Mouse (Mus musculus): ENCODE measurements around the gene Neurl1a.

Neurl1a gene

DNA sequence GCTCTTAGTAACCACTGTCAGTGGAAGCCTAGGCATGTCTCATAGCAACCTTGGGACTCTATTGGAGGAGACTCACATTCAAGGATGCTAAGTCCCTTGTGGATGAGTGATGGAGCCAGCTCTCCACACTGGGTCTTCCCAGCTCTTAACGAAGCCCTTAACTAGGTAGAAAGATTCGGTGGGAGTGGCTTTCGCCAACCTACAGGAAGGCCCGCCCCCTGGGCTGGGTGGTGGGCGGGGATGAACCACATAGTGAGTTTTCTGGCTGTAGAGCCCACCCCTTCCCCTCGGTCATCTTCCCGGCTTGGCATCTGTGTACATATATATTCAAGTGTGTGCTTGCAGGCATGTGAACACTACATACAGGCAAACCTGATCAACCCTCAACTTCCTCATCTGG is 62.3 kb downstream of the Neurl1a start:
- no peak for DNase-seq (ENCODE audit: low read depth in 1 of 2, low spot score in 2 of 2)

DNA sequence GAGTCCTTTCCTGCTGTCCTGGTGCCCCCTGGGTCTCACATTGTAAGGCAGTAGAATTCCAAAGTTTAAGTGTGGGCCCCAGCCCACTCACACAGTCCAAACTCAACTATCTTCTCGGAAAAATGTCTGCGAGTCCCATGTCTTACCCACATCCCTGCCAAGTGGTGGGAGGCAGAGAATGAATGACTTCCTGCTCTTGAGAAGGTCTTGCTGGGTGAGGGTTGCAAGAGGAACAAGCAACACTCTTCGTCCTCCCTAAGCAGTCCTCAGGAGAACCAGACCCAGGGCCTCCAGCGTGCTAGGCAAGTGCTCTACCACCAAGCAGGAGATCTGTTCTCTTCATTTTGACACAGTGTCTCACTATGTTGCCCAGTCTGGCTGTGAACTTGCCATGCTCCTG is 63.6 kb downstream of the Neurl1a start:
- DNase-seq (ENCODE audit: low read depth in 1 of 2, low spot score in 2 of 2) = no peak

DNA sequence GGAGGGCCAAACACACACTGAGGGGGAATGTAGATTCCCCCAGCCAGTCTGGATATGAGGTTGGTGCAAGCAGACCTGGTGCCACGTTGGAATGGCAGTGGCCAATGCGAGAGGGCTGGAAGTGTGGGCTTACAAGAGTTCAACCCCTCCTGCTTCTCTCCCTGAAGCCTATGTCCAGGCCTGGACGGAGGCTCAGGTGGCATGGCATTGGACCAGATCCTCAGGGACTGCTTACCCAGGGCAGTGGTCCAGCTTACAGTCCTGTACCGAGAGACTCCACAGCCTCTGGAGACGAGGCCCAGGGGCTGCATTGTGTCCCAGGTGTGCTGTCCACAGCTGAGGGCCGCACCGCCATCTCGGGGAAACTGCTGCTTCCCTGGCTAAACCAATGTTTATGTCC is 66.9 kb downstream of the Neurl1a start:
- DNase-seq (ENCODE audit: low read depth in 1 of 2, low spot score in 2 of 2) = no peak

DNA sequence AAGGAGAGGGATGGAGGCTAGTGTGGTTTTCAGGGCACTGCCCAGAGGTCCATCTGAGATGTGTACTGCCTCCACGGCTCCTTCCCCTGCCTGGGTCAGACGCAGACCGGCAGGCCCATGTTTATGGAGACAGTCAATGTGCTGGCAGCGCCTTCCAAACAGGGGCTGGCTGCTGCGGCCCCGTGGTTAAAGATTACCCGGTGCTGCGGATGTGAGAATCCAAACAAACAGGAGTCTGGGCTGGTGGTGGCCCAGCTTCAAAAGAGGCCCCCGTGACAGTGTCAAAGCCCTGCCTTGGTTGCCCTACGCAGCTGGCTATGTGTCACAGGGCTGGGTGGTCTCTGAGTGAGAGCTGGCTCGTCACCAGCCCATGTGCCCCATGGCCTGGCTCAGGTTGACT is 69.2 kb downstream of the Neurl1a start:
- DNase-seq (ENCODE audit: low read depth in 1 of 2, low spot score in 2 of 2) = no peak

DNA sequence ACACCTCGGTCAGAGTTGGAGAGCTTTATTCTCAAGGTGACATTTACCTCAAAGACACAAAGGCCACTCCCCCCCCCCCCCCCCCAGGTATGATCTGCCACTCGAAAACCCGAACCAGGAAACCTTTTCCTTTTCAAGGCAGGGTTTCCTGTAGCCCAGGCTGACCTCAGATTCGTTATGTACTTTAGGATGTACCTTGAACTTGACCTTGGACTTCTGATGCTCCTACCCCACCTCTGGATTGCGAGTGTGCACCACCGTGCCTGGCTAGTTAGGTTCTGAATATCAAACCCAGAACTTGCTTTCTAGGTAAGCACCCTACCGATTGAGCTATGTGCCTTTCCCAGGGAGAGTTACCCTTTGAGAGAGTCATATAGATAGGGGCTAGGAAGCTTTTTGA is 69.7 kb downstream of the Neurl1a start:
- no peak for DNase-seq (ENCODE audit: low read depth in 1 of 2, low spot score in 2 of 2)

DNA sequence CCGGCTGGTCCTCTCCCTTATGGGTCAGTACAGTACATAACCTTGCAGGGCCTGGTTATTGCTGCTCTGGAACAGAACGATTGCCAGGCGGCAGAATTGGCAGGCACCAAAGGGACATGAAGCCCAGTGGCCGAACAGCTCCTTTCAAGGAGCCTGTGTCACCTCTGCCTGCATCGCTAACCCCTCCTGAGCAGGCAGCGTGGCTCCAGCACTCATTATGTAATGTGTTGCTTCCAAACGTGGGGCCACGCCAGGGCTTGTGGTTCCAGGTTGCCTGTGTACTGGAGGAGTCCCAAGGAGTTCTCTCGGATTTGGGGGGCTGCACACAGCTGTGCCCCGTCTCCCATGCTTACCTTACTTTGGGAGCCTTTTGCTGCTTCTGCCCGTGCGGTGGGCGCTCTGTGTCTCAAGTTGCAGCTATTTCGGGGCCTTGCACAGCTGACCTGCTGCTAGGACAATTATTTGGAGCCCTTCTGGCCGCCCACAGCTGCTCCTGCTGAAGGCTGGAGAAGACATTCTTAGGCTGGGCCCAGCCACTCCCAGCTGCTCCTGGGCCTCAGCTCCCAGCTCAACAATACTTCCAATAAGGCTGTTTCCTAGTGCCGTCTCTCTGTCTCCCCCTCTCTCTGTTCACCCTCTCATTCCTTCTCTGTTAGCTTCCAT is 70.4 kb downstream of the Neurl1a start:
- no peak for DNase-seq (ENCODE audit: low read depth in 1 of 2, low spot score in 2 of 2)

DNA sequence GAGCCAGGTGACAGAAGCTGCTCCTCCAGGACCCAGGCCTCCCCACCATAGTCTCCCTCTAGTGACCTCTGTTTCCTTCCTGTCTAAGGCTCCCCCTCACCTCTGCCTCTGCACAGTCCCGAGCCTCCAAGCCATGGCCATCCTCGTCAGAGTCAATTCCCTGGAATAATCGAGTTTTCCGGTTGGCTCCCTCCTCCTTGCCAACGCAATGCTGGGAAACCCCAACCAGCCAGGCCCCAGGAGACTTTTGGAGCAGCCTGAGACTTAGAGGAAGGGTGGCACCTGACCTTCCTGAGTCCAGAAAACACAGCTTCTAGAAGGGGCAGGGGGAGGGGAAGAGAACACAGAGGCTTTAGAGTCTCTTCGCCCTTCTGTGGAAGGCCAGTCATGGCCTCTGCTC is 72.3 kb downstream of the Neurl1a start:
- DNase-seq (ENCODE audit: low read depth in 1 of 2, low spot score in 2 of 2) = no peak

DNA sequence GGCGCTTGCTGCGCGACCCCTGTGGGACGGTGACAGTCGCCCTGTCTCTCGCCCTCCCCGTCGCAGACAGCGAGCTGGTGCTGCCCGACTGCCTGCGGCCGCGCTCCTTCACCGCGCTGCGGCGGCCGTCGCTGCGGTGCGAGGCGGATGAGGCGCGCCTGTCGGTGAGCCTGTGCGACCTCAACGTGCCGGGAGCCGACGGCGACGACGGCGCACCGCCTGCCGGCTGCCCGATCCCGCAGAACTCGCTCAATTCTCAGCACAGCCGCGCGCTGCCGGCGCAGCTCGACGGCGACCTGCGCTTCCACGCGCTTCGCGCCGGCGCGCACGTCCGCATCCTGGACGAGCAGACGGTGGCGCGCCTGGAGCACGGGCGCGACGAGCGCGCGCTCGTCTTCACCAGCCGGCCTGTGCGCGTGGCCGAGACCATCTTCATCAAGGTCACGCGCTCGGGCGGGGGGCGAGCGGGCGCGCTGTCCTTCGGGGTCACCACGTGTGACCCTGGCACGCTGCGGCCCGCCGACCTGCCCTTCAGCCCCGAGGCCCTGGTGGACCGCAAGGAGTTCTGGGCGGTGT is 74.5 kb downstream of the Neurl1a start:
- no peak for DNase-seq (ENCODE audit: low read depth in 1 of 2, low spot score in 2 of 2)

DNA sequence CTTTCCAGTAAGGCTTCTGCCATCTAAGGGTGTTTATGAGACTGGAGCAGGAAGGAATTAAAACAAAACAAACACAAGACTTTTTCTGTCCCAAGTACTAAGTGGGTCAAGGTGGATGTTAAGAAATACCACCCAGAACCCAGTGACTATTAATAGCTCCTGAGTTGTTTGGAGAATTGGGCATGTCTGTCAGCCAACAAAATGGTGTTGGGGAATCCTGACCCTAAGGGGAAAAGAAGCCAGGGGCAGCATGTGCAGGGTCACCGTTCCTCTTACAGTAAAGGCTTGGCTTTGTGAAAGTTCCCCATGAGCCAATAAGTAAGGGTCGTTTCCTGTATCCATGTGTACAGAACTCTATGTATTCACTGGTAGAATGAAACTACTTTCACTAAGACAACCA is 76.4 kb downstream of the Neurl1a start:
- no peak for DNase-seq (ENCODE audit: low read depth in 1 of 2, low spot score in 2 of 2)

DNA sequence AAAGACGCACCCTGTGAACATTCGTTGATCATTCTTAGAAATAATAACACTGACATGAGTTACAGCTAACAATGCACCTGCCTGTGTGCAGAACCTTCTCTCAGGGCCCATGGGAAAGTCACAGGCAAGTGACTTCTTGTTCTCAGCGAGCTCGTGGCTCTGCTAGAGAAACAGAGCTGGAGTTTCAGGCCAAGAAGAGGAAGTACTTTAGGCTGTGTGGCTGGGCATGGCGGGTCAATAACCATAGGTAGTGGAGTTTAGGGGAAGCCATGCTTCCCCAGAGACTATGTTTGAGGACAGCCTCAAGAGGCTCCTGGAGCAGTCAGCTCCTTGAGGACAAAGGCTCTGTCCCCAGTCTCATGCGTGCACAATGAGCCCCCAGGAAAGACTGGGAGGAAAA is 77.3 kb downstream of the Neurl1a start:
- DNase-seq (ENCODE audit: low read depth in 1 of 2, low spot score in 2 of 2) = peak; percentile 28 to 42

DNA sequence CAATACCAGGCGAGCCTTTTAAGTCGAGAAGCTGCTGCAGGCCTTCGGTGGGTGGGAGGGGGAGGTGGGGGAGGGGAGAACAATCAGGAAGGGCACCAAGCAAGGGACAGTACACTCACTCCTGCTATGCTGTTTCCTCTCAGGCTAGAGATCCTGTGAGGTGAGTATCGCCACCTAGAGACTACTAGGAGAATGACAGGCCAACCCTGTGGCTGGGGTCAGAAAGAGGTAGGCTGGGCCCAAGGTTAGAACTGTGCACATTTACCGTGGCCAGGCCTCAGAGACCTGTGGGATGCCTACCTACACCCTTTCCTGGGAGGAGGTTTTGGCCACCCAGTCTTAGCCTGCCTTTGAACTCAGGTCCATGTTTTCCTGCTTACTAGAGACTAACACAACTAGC is 81.0 kb downstream of the Neurl1a start:
- peak in 1 of 2 experiments; percentile 34 for DNase-seq (ENCODE audit: low read depth in 1 of 2, low spot score in 2 of 2)

DNA sequence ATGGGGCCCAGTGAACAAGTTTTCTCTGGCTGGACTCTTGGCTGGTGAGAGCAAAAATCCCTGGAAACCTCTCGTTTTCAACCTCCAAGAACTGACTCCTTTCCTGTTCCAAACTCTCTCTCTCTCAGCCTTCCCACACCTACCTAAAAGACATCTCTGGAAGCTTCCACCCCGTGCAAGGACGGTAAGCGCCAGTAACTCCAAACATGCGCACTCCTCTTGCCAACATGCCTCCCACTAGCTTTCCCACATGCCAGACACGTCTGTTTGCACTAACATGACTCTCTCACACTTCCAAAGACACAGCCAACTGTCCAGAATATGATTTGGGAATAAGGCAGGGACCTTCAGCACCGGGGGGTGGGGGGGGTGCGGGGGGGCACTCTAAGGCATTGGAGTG is 82.6 kb downstream of the Neurl1a start:
- no peak for DNase-seq (ENCODE audit: low read depth in 1 of 2, low spot score in 2 of 2)

DNA sequence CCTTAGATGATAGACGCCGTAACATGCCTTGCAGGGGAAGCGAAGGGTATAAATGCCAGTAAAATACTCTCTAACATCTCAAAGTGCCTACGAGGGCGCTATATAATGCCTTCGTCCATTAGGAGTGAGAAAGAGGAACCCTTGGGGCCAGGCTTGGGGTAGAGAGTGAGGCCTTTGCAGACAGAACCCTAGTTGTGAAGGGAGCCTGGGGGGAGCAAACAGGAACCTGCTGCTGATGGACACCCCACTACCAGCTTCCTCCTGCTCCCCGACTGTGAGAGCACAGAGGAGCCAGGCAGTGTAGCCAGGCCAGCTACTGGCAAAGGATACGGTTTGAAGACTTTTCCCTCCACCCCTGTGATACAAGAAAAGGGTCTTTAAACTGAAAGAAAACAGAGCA is 85.0 kb downstream of the Neurl1a start:
- DNase-seq (ENCODE audit: low read depth in 1 of 2, low spot score in 2 of 2) = peak in 1 of 2 experiments; percentile 7

DNA sequence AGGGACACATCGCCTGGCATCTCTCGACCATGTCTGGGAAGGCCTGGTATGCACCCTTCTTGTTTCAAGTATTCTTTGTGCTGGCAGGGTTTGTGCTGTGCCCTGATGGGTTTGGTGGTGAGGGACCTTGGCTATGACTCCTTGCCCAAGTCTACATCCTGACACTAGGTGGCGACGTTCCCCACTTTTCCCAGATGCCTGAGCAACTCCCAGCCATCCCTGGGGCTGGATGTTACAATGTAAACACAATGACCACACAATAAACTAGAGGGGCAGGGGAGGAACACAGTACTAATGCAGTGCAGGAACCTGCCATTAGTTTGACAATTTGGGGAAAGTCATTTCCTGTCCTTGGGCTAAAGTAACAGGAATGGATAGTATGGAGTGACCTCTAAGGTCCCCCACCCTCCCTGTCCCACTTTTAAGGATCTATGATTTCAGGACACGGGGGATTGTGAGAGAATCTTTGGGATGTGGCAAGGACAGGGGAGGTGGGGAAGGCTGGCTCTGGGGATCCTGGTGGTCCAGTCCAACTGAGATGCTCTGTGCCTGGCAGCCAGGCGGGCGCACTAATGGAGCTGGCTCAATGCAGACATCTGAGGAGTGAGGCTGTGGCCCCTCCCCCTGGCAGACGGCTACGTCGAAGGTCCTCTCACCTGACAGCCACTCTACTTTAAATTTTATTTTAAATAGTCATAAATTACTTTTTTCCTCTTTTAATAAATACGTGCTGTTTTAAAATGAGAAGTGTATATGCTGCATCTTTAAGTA is 85.9 kb downstream of the Neurl1a start:
- DNase-seq (ENCODE audit: low read depth in 1 of 2, low spot score in 2 of 2) = no peak

DNA sequence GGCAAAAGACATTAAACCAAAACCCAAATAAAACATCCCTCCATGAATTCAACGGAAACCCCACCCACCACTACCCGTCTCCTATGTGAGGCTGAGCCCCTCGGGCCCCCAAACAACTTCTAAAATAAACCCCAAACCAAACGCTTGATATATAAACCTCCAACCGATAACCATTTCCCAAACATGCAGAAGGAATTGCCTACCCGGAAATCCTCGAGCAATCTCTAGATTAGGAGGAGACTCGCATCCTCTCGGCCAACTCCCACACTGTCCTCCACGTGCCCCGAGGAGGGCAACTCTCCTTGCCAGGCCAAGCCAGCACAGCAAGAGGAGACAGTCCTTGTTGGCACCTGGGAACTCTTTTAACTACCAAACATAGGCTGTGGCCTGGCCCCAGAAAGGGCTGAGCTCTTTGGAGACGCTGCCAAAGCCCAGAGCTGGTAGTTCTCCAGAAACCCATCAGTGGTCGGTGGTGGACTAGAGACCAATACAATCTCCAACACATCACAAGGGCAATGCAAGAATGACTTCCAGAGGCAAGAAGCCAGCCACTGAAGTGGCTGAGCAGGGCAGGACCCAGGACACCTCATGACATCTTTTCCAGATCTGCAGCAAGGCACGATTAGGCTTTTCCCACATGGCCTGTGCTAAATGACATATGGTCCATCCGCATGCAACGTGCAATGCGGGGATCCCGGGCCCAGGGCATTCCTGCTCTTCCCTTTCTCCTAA is 87.6 kb downstream of the Neurl1a start:
- DNase-seq (ENCODE audit: low read depth in 1 of 2, low spot score in 2 of 2) = no peak

DNA sequence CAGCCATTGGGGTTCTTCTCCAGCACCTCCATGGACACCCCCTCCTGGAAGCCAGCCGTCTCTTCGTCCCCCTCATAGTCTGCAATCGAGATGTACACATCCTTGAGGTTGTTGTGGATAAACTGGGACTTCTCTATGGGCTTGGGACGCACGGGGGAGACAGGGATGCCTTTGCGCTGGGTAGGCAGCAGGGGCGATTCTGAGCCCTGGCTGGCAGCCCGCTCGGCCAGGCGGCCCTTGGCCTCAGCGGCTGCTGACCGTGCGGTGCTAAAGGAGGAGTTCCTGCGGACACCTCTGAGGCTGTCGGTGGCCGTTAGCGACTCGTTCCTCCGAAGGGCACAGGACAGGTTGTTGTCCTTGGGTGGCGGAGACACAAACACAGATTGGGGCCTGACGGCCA is 88.4 kb downstream of the Neurl1a start:
- no peak for DNase-seq (ENCODE audit: low read depth in 1 of 2, low spot score in 2 of 2)

DNA sequence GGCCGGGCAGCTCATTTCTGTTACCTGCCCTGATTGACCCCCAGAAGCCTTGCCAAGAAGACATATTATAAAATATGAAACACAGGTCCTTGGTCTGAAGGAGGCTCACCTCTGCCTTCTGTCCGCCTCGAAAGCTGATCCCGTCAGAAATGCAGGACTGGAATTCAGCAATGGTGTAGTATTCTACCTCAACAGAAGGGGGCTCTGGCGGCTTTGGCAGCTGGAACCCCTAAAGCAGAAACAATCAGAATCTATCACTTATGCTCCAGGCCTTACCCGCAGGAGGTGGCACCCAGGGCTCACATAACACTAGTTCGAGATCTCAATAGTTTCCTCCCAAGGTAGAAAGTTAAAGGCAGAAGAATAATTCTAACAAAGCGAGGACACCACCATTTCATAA is 91.1 kb downstream of the Neurl1a start:
- DNase-seq (ENCODE audit: low read depth in 1 of 2, low spot score in 2 of 2) = no peak

DNA sequence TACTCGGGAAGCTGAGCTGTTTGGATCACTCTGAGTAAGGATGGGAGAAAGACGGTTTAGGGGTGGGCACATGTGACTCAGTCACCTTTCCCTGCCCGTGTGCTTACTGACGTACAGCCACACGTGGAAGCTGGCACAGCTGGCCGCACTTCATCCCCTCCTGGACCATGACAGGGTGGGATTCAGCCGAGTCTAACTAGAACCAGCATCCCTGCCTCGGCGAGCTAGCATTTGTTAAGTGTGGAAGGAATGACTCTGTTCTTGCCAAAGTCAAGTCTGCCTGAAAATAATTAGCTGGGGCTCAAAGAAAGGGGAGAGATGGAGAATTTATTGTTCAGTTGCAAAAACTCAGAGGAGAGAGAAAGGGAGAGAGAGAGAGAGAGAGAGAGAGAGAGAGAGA is 91.9 kb downstream of the Neurl1a start:
- no peak for DNase-seq (ENCODE audit: low read depth in 1 of 2, low spot score in 2 of 2)

DNA sequence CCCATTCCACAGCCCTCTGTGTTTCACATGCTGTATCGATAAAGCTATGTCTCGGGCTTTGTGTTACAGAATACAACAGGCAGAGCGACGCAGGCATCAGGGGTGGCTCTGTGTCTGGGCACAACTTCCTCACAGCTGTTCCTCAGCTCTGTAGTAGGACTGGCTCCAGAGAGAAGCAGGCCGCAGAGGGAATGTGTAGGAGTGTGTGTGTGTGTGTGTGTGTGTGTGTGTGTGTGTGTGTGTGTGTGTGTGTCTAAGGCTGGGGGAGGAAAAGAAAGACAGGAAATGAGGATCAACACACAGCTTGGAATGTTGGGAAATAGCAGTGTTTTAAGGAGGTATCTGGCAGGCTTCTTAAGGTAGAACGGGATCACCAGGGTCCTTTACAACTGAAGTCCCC is 98.1 kb downstream of the Neurl1a start:
- DNase-seq (ENCODE audit: low read depth in 1 of 2, low spot score in 2 of 2) = no peak

DNA sequence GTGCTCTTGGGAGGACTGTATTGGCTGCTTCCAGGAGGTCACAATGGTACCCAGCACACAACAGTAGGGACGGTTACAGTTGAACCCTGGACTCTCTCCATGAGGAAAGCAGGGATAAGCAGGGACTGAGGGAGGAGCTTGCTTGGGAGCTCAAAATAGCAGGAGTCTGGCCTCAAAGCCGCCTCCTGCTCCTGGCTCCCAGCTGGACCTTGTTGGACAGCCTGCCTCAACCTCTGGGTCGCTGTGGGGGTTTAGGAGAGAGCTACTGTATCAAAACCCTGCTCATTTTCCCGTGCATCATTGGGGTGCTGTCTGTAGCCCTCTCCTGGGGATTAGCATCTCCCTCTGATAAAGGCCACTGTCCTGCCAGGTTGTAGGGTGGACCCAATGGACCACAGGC is 100.8 kb downstream of the Neurl1a start:
- DNase-seq (ENCODE audit: low read depth in 1 of 2, low spot score in 2 of 2) = no peak

DNA sequence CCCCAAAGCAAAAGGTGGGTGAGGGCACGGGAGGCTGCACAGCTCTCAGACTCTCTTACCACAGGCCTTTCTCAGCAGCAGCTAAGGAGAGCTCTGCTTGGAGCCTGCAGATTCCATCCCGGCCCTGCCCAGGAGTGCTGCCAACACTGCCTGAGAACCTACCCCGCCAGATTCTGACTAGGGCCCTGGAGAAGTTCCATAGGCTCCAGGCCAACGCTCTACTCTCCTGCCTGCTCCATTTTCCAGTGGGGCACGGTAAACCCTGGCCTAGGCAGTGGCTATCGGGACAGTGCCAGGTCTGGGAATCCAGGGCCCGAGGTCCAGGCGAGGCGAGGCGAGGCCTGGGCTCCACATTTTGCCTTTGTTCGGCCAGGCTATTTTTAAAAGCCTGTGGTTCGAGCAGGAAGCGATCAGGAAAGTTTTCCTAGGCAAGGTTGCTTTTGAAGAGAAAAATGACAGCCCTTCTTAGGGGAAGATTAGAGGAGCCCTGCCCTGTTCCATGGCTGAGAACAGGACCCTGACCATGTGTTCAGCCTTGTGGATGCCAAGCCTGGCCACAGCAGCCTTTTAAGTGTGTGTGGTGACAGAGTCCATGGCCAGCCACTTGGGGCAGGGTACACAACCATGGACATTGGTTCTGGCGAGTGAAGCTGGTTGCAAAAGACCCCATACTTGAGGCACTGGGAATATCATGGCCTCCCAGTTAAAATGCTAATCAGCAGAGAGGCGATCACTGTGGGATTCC is 101.3 kb downstream of the Neurl1a start:
- no peak for DNase-seq (ENCODE audit: low read depth in 1 of 2, low spot score in 2 of 2)
